Mouse (Mus musculus) lung, embryonic 16.5 days (tissue): Measurements from ENCODE around the gene Srd5a1. TPM values are rescaled to one million over a fixed set of nuclear protein-coding genes. Genes with fewer than 3 reads are reported as not detected.
A peak's percentile ranks its signal among the peaks of the same experiment; 100 is the strongest.
"Not testable (repeated sequence)": the region's sequence is repeated elsewhere in the genome, so short reads cannot be mapped to it uniquely, and the experiment has no call there.

Source experiments
- ATAC-seq: fragments of 200-750 bp; cut with Nextera tagmentation; 2 replicates; pipeline ENCODE4 v1.8.0; 2017; ENCODE audit warnings: low read depth, mild to moderate bottlenecking, moderate library complexity
- H3K27ac ChIP-seq: fragments of 300-500 bp; sonication (generic); 2 replicates; pipeline ENCODE4 v1.5.1; 2014; ENCODE audit warnings: mild to moderate bottlenecking, control low read depth, low read length
- H3K27me3 ChIP-seq: fragments of 300-500 bp; sonication (generic); 2 replicates; pipeline ENCODE4 v1.6.1; 2014; ENCODE audit warnings: low read depth, low read length, mixed read lengths; ENCODE audit not compliant: control insufficient read depth, insufficient read depth
- H3K36me3 ChIP-seq: fragments of 300-500 bp; sonication (generic); 2 replicates; pipeline ENCODE4 v1.6.1; 2014; ENCODE audit warnings: low read length; ENCODE audit not compliant: control insufficient read depth, insufficient read depth
- H3K4me1 ChIP-seq: fragments of 300-500 bp; sonication (generic); replicated peaks from 2 replicates; pipeline ENCODE4 v1.6.1; 2014; ENCODE audit warnings: low read length, mixed read lengths; ENCODE audit not compliant: control insufficient read depth, insufficient read depth
- H3K4me2 ChIP-seq: fragments of 300-500 bp; sonication (generic); 2 replicates; pipeline ENCODE4 v1.6.1; 2014; ENCODE audit warnings: low read depth, low read length, control low read depth
- H3K4me3 ChIP-seq: fragments of 300-500 bp; sonication (generic); 2 replicates; pipeline ENCODE4 v1.5.1; 2014; ENCODE audit warnings: mild to moderate bottlenecking, low read length, control low read depth
- H3K9ac ChIP-seq: fragments of 300-500 bp; sonication (generic); 2 replicates; pipeline ENCODE4 v1.6.1; 2014; ENCODE audit warnings: low read length, control low read depth
- H3K9me3 ChIP-seq: fragments of 300-500 bp; sonication (generic); 2 replicates; pipeline ENCODE4 v1.6.1; 2016; ENCODE audit warnings: low read length; ENCODE audit not compliant: control insufficient read depth
- WGBS: fragments of 180-500 bp; shearing (Covaris S2); extraction: QIAGEN DNeasy Blood & Tissue Kit; methylation state at CpG from one replicate; pipeline ENCODE4 v1.1.7; 2014; 5-methylcytosine and 5-hydroxymethylcytosine counted together
- polyA plus RNA-seq: library from polyadenylated mRNA; unstranded; fragments of >200 nt; fragmentation: Nextera tagmentation; extraction: Ambion mirVana; gene quantifications from 2 replicates; pipeline ENCODE4 v1.2.1, GENCODE M21; 2015

Gene Srd5a1
- polyA plus RNA-seq, 1 experiment from 2014 or later, result 22.3 TPM

DNA sequence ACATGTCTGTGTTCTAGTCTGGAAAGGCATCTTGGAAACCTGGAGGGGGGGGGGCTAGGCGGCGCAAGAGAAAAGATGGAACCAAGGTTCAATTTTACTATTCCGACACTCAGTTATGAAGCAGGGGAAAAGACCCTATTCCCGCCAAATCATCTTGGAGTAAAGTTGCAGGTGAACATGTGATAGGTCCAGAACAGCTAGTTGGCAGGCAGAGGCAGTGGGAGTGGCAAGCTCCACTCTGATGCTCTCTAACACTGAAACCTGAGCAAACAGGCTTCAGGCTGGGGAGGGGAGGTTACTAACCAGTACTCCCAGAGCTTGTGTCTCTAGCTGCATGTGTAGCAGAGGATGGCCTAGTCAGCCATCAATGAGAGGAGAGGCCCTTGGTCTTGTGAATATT, 45.8 kb downstream of the Srd5a1 start:
- not testable (repeated sequence) for H3K9me3 ChIP-seq, H3K27ac ChIP-seq, ATAC-seq, H3K4me3 ChIP-seq, H3K4me2 ChIP-seq, H3K27me3 ChIP-seq, H3K9ac ChIP-seq, H3K36me3 ChIP-seq, H3K4me1 ChIP-seq
- 91% methylated on average over 4 of the region's 4 CpGs for WGBS

- H3K9me3 ChIP-seq, result no peaks in the 10 kb centered on the region
- no peak overlapping the region for H3K4me2 ChIP-seq
- H3K27ac ChIP-seq, result no peak overlapping the region
- H3K4me1 ChIP-seq, result no peaks in the 10 kb centered on the region
- no peak overlapping the region for H3K9ac ChIP-seq
- H3K36me3 ChIP-seq, result no peaks in the 10 kb centered on the region
- H3K4me3 ChIP-seq, result no peak overlapping the region
- ATAC-seq, result no peak
- no peaks in the 10 kb centered on the region for H3K27me3 ChIP-seq
Observed at GRCm38 (mm10) chr13:69564573-69564972, 46.7 kb downstream of the Srd5a1 start.

- Histone ChIP-seq H3K4me1 (no peaks in the 10 kb centered on the region), H3K27me3 (no peaks in the 10 kb centered on the region), H3K36me3 (no peaks in the 10 kb centered on the region), H3K27ac (no peak overlapping the region), H3K4me2 (no peak overlapping the region), H3K9me3 (no peaks in the 10 kb centered on the region), H3K9ac (no peak overlapping the region), H3K4me3 (no peak overlapping the region)
- ATAC-seq, result no peak
- WGBS, result 55% methylated on average over 3 of the region's 3 CpGs
Observed at GRCm38 (mm10) chr13:69563905-69564304, 47.3 kb downstream of the Srd5a1 start.

GRCm38 (mm10) chr13:69562654-69563574, 48.3 kb downstream of the Srd5a1 start:
- no peak overlapping the region for H3K4me2 ChIP-seq
- H3K4me3 ChIP-seq, result no peak overlapping the region
- no peaks in the 10 kb centered on the region for H3K27me3 ChIP-seq
- no peaks in the 10 kb centered on the region for H3K4me1 ChIP-seq
- WGBS, result 56% methylated on average over 12 of the region's 12 CpGs
- H3K9me3 ChIP-seq, result no peaks in the 10 kb centered on the region
- H3K36me3 ChIP-seq, result no peaks in the 10 kb centered on the region
- no peak overlapping the region for H3K27ac ChIP-seq
- no peak for ATAC-seq
- H3K9ac ChIP-seq, result no peak overlapping the region

- no peak overlapping the region for H3K4me2 ChIP-seq
- H3K27ac ChIP-seq, result no peak overlapping the region
- no peak overlapping the region for H3K9ac ChIP-seq
- no peak overlapping the region for H3K4me3 ChIP-seq
- H3K4me1 ChIP-seq, result no peaks in the 10 kb centered on the region
- no peaks in the 10 kb centered on the region for H3K27me3 ChIP-seq
- H3K36me3 ChIP-seq, result no peaks in the 10 kb centered on the region
- H3K9me3 ChIP-seq, result no peaks in the 10 kb centered on the region
- no peak for ATAC-seq
- WGBS, result 85% methylated on average over 9 of the region's 9 CpGs
Observed at GRCm38 (mm10) chr13:69562004-69562403, 49.2 kb downstream of the Srd5a1 start.

GRCm38 (mm10) chr13:69559291-69559961, 51.8 kb downstream of the Srd5a1 start:
- no peak overlapping the region for H3K27ac ChIP-seq

DNA sequence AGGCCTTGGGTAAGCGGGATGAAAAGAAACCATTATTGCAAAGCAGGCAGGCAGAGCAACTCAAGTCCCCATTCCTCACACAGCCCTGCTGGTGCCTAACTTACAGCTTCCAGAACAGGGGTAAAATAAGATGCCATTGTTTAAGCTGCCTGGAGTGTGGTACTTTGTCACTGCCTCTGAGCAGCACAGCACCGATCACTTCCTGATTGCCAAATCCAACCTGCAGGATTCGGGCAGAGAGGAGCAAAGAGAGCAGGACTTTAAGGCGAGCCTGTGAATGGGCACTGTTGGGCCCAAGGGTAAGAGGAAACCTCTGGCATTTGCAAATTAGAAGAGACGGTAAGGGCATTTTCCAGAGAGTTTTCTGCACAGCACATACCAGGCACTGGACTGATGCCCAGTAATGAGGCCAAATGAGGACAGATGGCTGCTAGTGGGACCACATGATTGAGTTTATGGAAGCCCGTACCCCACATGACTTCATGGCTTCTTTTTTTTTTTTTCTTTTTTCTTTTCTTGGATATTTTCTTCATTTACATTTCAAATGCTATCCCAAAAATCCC, 53.1 kb downstream of the Srd5a1 start:
- no peak overlapping the region for H3K4me2 ChIP-seq
- no peaks in the 10 kb centered on the region for H3K9me3 ChIP-seq
- ATAC-seq, result no peak

More at GRCm38 (mm10) chr13:69559291-69559961, 51.8 kb downstream of the Srd5a1 start:
- Histone ChIP-seq H3K4me3 (no peak overlapping the region), H3K36me3 (no peaks in the 10 kb centered on the region), H3K4me1 (no peaks in the 10 kb centered on the region), H3K27me3 (no peaks in the 10 kb centered on the region), H3K9me3 (no peaks in the 10 kb centered on the region), H3K4me2 (no peak overlapping the region; the same call in 1 of the 2 replicates), H3K9ac (no peak overlapping the region)
- WGBS, result 42% methylated on average over 13 of the region's 13 CpGs
- peak; percentile 73 for ATAC-seq

GRCm38 (mm10) chr13:69556728-69557127, 54.5 kb downstream of the Srd5a1 start:
- H3K4me3 ChIP-seq, result no peak overlapping the region
- H3K4me2 ChIP-seq, result no peak overlapping the region
- H3K27ac ChIP-seq, result no peak overlapping the region
- H3K27me3 ChIP-seq, result no peaks in the 10 kb centered on the region
- no peak for ATAC-seq
- no peaks in the 10 kb centered on the region for H3K9me3 ChIP-seq
- H3K36me3 ChIP-seq, result no peaks in the 10 kb centered on the region
- no peaks in the 10 kb centered on the region for H3K4me1 ChIP-seq
- no peak overlapping the region for H3K9ac ChIP-seq

More for the DNA sequence above, 53.1 kb downstream of the Srd5a1 start:
- Histone ChIP-seq H3K4me3 (no peak overlapping the region), H3K4me1 (no peaks in the 10 kb centered on the region), H3K9ac (no peak overlapping the region), H3K27ac (no peak overlapping the region), H3K36me3 (no peaks in the 10 kb centered on the region), H3K27me3 (no peaks in the 10 kb centered on the region)
- WGBS, result 78% methylated on average over 6 of the region's 6 CpGs

GRCm38 (mm10) chr13:69555957-69556482, 55.2 kb downstream of the Srd5a1 start:
- 71% methylated on average over 6 of the region's 6 CpGs for WGBS
- Histone ChIP-seq H3K4me3 (no peak overlapping the region), H3K9me3 (no peaks in the 10 kb centered on the region), H3K36me3 (no peaks in the 10 kb centered on the region), H3K27ac (no peak overlapping the region), H3K4me1 (no peaks in the 10 kb centered on the region), H3K27me3 (no peaks in the 10 kb centered on the region), H3K4me2 (no peak overlapping the region), H3K9ac (no peak overlapping the region)
- no peak for ATAC-seq
